Mouse (Mus musculus) kidney, adult 2 months (tissue): Measurements from ENCODE around the gene Prm2. TPM values are rescaled to one million over a fixed set of nuclear protein-coding genes. Genes with fewer than 3 reads are reported as not detected.

Source experiments
- DNase-seq: peaks from one replicate; pipeline ENCODE4 v3.0.0; 2021
- H3K27ac ChIP-seq: fragments of 200-500 bp; 2 replicates; pipeline ENCODE4 v1.5.1; 2012; ENCODE audit warnings: low read depth, low read length, control low read depth, inconsistent platforms; ENCODE audit not compliant: insufficient read depth
- H3K27me3 ChIP-seq: fragments of 200-500 bp; replicated peaks from 2 replicates; pipeline ENCODE4 v1.6.1; 2012; ENCODE audit warnings: mild to moderate bottlenecking, moderate library complexity, low read length, inconsistent platforms; ENCODE audit not compliant: control insufficient read depth, insufficient read depth
- H3K36me3 ChIP-seq: fragments of 200-500 bp; 2 replicates; pipeline ENCODE4 v1.6.1; 2012; ENCODE audit warnings: mild to moderate bottlenecking, moderate library complexity, low read length, inconsistent platforms; ENCODE audit not compliant: control insufficient read depth, insufficient read depth
- H3K4me1 ChIP-seq: fragments of 200-500 bp; 2 replicates; pipeline ENCODE4 v1.6.1; 2011; ENCODE audit warnings: low read length; ENCODE audit not compliant: control insufficient read depth, insufficient read depth
- H3K4me3 ChIP-seq: fragments of 200-500 bp; 2 replicates; pipeline ENCODE4 v1.5.1; 2011; ENCODE audit warnings: mild to moderate bottlenecking, low read depth, low read length, control low read depth; ENCODE audit not compliant: insufficient read depth
- CTCF ChIP-seq: fragments of 200-500 bp; conservative IDR thresholded peaks from 2 replicates; pipeline ENCODE4 v1.5.1; 2011; ENCODE audit warnings: low read depth, mild to moderate bottlenecking, control low read depth, low read length, moderate library complexity, mixed read lengths; ENCODE audit not compliant: insufficient read depth, insufficient read length
- POLR2A ChIP-seq: fragments of 200-500 bp; IDR thresholded peaks from one replicate; pipeline ENCODE4 v1.6.1; 2011; ENCODE audit warnings: low read depth, low read length, control low read depth
- WGBS: fragments of 180-500 bp; shearing (Covaris S2); methylation state at CpG from one replicate; pipeline ENCODE4 v1.1.7; 2018; 5-methylcytosine and 5-hydroxymethylcytosine counted together
- polyA plus RNA-seq: library from polyadenylated mRNA; depleted of rRNA; stranded (reverse); fragments of >200 nt; gene quantifications from 2 replicates; pipeline ENCODE4 v1.2.3, GENCODE M21; 2012

Gene Prm2
- polyA plus RNA-seq, 1 experiment: 1.8 TPM

- no peak for DNase-seq
- H3K27me3 ChIP-seq: no peaks in the 10 kb centered on the region
- TF ChIP-seq CTCF: no peak
- no peak for TF ChIP-seq POLR2A
- 41% methylated on average over 1 of the region's 1 CpGs for WGBS
- no peaks in the 10 kb centered on the region for H3K36me3 ChIP-seq
- H3K4me3 ChIP-seq: no peak overlapping the region
- no peaks in the 10 kb centered on the region for H3K4me1 ChIP-seq
- H3K27ac ChIP-seq: no peak overlapping the region
These were observed 12.8 kb downstream of the Prm2 start for GRCm38 (mm10) chr16:10783152-10783434.

GRCm38 (mm10) chr16:10782377-10783151 is 13.4 kb downstream of the Prm2 start:
- TF ChIP-seq CTCF: no peak
- TF ChIP-seq POLR2A: no peak
- peak; percentile 40 for DNase-seq
- 63% methylated on average over 6 of the region's 6 CpGs for WGBS
- H3K27me3 ChIP-seq: no peaks in the 10 kb centered on the region
- H3K36me3 ChIP-seq: no peaks in the 10 kb centered on the region
- no peak overlapping the region for H3K4me3 ChIP-seq
- no peak overlapping the region for H3K27ac ChIP-seq
- no peaks in the 10 kb centered on the region for H3K4me1 ChIP-seq

DNA sequence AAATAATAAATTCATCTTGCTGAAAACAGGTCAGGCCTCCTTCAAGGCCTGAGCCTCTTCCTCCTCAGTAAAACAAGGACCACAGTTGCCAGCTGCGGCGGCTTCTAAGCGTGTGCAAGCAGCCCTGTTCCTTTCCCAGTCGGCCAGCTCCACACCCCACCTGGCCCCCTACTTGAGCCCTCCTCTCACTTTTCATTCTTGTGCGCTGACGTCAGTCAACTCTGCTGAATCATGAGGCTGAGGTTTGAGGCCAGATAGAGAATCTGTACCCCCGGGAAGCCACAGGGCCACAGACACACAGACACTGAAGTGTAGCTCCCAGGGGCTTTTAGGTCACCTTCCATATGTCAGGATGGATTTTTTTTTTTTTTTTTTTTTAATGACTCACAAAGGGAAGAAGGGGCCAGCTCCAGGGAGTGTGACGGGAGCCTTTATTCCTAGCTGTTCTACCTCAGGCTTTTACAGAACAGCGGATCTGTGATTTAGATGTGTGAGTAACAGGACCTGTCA is 14.0 kb downstream of the Prm2 start:
- no peak overlapping the region for H3K4me3 ChIP-seq
- H3K27me3 ChIP-seq: no peaks in the 10 kb centered on the region
- no peak for TF ChIP-seq CTCF
- no peak for TF ChIP-seq POLR2A
- 81% methylated on average over 9 of the region's 9 CpGs for WGBS
- DNase-seq: no peak
- H3K4me1 ChIP-seq: no peaks in the 10 kb centered on the region
- no peaks in the 10 kb centered on the region for H3K36me3 ChIP-seq
- no peak overlapping the region for H3K27ac ChIP-seq

DNA sequence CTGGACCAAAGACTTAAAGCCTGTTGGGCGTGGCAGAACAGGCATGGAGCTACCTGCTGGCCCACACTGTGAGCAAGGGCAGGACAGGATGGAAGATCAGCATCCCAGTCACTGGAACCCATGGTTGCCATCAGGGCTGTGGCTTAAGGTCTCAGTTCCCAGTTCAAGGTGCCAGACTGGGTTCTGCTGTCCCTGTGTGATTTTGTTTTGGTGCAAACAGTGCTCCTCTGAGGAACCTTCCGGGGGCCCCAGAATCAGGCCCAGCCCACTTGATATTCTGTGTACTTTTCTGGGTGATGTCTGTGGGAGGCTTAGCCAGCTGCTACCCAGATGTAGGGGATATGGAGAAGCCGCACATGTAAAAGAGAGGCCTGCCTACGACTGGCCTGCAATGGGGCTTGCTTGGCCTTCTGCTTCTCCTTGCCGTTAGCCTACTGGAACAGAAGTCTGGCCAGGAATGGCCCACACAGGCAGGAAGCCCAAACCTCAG is 15.3 kb downstream of the Prm2 start:
- H3K27me3 ChIP-seq: no peaks in the 10 kb centered on the region
- no peaks in the 10 kb centered on the region for H3K4me1 ChIP-seq
- WGBS: 86% methylated on average over 5 of the region's 5 CpGs
- TF ChIP-seq POLR2A (no peak), CTCF (no peak)
- no peaks in the 10 kb centered on the region for H3K36me3 ChIP-seq
- no peak overlapping the region for H3K27ac ChIP-seq
- DNase-seq: no peak
- no peak overlapping the region for H3K4me3 ChIP-seq

GRCm38 (mm10) chr16:10777579-10778160 is 18.3 kb downstream of the Prm2 start:
- 84% methylated on average over 5 of the region's 5 CpGs for WGBS
- TF ChIP-seq CTCF: no peak
- TF ChIP-seq POLR2A: no peak
- H3K4me1 ChIP-seq: no peaks in the 10 kb centered on the region
- no peak overlapping the region for H3K27ac ChIP-seq
- H3K27me3 ChIP-seq: no peaks in the 10 kb centered on the region
- H3K4me3 ChIP-seq: no peak overlapping the region
- no peak for DNase-seq
- no peaks in the 10 kb centered on the region for H3K36me3 ChIP-seq

DNA sequence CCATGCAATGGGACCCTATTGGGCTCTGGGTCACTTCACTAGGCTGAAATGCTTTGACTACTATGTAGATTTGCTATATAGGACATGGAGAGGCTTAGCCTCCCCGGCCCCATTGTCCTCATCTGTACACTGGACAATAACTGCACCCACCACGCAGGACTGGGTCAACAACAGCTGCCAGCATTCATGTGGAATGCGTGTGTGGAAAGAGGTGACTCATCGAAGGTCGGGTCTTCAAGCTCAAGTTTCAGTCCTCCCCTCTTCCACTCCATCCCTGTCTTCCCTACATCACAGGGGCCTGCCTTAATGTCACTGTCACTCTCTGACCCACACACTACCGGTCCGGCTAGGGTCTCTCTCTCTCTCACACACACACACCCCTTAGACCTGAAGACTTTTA is 19.6 kb downstream of the Prm2 start:
- H3K27ac ChIP-seq: no peak overlapping the region
- TF ChIP-seq CTCF (no peak), POLR2A (no peak)
- WGBS: 44% methylated on average over 7 of the region's 7 CpGs
- H3K36me3 ChIP-seq: no peaks in the 10 kb centered on the region
- no peaks in the 10 kb centered on the region for H3K27me3 ChIP-seq
- H3K4me3 ChIP-seq: no peak overlapping the region
- no peak for DNase-seq
- no peaks in the 10 kb centered on the region for H3K4me1 ChIP-seq

GRCm38 (mm10) chr16:10774726-10775125 is 21.2 kb downstream of the Prm2 start:
- Histone ChIP-seq H3K4me1 (no peaks in the 10 kb centered on the region), H3K4me3 (no peak overlapping the region), H3K27me3 (no peaks in the 10 kb centered on the region), H3K36me3 (no peaks in the 10 kb centered on the region), H3K27ac (no peak overlapping the region)
- TF ChIP-seq POLR2A: no peak
- no peak for DNase-seq
- WGBS: 77% methylated on average over 4 of the region's 4 CpGs
